Mouse (Mus musculus): ENCODE measurements around the gene Gm6583. TPM values are rescaled to one million over a fixed set of nuclear protein-coding genes. Genes with fewer than 3 reads are reported as not detected.

The Gm6583 gene
- polyA plus RNA-seq, 1 experiment from 2014 or later, result 0.10 TPM

DNA sequence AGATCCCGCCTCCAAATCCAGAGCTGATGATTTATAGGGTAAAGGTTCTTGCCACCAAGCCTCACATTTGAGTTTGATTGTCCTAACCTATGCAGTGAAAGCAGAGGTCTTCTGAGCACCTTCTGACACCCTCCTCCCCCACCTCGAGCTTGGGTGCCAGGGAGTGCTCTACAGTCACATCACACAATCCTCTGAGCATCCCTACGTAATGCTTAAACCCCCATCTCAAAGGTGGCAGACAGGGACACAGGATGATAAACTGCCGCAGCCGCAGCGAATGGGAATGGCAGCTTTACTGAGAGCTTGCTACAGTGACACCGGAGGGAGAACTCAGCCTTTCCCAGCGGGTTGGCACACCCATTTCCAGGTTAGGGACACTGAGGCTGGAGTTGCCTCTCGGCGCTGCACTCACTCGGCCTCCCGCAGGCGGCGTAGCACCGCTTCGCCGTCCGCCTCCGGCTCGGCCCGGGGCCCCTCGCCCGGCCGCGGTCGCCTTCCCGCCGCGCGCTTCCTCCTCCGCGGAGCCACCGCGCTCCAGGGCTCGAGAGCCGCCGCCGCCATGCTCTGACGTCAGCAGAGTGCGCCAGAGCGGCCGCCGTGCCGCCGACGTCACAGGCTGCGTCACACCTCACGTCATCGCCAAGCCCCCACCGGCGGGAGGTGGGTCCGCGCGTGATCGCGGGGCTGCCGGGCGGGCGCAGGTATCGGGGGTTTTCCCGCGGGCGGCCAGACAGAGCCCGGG lies 13.2 kb downstream of the Gm6583 start, which contains the start of the genes Srrd and Hps4:
Gene Srrd, minus strand, starts transcription at position 578 of the 742 bp plus-strand sequence.
Gene Hps4, plus strand, starts transcription at position 621 of the 742 bp plus-strand sequence.
- ATAC-seq (ENCODE audit: low FRiP score, low read depth), result peak; percentile 74
- Histone ChIP-seq H3K4me2 (peak within 1 kb of the TSS; percentile 79), H3K4me3 (peak within 1 kb of the TSS; percentile 71), H3K4me1 (replicated peaks) (peaks cover 47% of the 10 kb centered on the region), H3K36me3 (peaks cover 18% of the 10 kb centered on the region), H3K27ac (replicated peaks) (peak within 1 kb of the TSS; percentile 63), H3K9me3 (no peaks in the 10 kb centered on the region), H3K27me3 (no peaks in the 10 kb centered on the region), H3K9ac (peak within 1 kb of the TSS; percentile 69)
- 1% methylated on average over 64 of the region's 64 CpGs for WGBS

DNA sequence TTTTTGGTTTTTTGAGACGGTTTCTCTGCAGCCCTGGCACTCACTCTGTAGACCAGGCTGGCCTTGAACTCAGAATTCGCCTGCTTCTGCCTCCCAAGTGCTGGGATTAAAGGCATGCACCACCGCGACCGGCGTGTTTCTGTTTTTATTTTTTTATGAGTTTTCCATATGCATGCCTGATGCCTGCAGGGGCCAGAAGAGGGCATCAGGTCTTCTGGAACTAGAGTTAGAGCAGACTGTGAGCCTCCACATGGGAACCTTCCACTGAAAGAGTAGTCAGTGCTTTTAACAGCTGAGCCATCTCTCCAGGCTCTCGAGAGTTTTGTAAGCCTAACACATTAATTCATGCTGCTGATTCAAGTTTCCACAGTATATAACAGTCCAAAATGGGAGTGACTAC lies 16.6 kb downstream of the Gm6583 start:
- 70% methylated on average over 7 of the region's 7 CpGs for WGBS
- ATAC-seq (ENCODE audit: low FRiP score, low read depth), result no peak

DNA sequence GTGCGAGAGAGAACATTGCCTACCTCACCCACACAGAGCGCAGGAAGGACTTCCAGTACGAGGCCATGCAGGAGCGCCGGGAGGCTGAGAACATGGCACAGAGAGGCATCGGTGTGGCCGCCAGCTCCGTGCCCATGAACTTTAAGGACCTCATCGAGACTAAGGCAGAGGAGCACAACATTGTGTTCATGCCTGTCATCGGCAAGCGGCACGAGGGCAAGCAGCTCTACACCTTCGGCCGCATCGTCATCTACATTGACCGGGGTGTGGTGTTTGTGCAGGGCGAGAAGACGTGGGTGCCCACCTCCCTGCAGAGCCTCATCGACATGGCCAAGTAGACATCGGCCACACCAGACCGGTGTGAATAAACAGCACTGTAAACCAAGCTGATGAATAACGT lies 18.8 kb downstream of the Gm6583 start:
- Histone ChIP-seq H3K9me3 (no peaks in the 10 kb centered on the region), H3K36me3 (peaks cover 69% of the 10 kb centered on the region)
- WGBS, result 92% methylated on average over 22 of the region's 22 CpGs

More for the DNA sequence above, 16.6 kb downstream of the Gm6583 start:
- H3K36me3 ChIP-seq, result peaks cover 47% of the 10 kb centered on the region
- peaks cover 23% of the 10 kb centered on the region for H3K4me1 ChIP-seq (replicated peaks)
- H3K4me3 ChIP-seq, result no peak overlapping the region
- H3K27ac ChIP-seq (replicated peaks), result no peak overlapping the region
- no peak overlapping the region for H3K4me2 ChIP-seq
- H3K9ac ChIP-seq, result no peak overlapping the region
- H3K27me3 ChIP-seq, result no peaks in the 10 kb centered on the region
- H3K9me3 ChIP-seq, result no peaks in the 10 kb centered on the region

DNA sequence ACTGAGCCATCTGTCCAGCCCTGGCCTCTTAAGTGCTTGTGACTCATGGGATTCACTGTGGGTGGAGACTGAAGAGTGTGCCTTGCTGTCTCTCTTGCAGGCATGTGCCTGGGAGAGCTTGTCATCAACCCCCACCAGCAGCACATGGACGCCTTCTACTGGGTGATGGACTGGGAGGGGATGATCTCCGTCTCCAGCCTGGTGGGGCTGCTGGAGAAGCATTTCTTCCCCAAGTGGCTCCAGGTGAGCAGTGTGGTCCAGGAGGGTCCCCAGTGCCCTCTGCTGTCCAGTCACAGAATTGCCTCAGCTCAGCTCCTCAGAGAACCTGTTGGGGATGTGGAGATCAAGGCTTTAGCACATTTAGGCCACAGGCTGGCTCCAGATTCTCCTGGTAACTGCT lies 20.4 kb downstream of the Gm6583 start:
- no peak overlapping the region for H3K4me3 ChIP-seq

More for the DNA sequence above, 18.8 kb downstream of the Gm6583 start:
- Histone ChIP-seq H3K27me3 (no peaks in the 10 kb centered on the region), H3K9ac (no peak overlapping the region), H3K4me1 (replicated peaks) (peaks cover 6% of the 10 kb centered on the region), H3K4me3 (no peak overlapping the region), H3K27ac (replicated peaks) (no peak overlapping the region), H3K4me2 (no peak overlapping the region)
- no peak for ATAC-seq (ENCODE audit: low FRiP score, low read depth)

DNA sequence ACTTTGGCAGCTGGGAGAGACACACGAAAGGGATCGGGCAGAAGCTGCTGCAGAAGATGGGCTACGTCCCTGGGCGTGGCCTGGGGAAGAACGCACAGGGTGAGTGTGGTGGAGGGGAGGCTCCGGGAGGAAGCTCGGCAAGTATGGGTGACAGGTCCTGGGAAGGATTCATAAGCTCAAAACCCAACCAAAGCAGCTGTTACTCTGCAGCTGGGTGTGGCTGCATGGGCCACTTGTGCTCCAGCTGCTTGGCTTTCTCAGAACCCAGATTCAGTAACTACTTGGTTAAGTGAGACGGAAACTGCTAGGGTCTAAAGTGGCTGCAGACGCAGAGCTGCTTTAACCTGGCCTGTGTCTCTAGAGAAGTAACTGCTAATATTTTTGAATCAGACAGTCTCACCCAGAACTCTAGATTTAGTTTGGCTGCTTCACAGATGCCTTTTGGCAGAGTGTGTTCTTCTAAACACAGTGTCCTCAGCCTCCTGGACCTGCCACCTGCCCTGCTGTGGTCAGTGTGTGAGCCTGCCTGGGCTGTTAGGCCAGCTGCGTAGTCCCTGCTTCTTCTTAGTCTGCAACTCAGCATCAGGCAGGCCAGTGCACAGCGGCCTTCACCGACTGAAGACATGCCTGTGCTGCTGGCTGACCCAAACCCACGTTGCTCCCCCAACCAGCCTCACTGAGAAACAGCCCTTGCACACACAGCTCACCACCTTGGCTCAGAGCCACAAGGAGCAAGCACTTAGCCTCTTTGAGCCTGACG lies 25.8 kb downstream of the Gm6583 start:
- no peak overlapping the region for H3K9ac ChIP-seq
- ATAC-seq (ENCODE audit: low FRiP score, low read depth), result no peak
- 94% methylated on average over 14 of the region's 14 CpGs for WGBS

More for the DNA sequence above, 20.4 kb downstream of the Gm6583 start:
- Histone ChIP-seq H3K27me3 (no peaks in the 10 kb centered on the region), H3K27ac (replicated peaks) (no peak overlapping the region), H3K9me3 (no peaks in the 10 kb centered on the region), H3K36me3 (peaks cover 84% of the 10 kb centered on the region), H3K4me2 (no peak overlapping the region), H3K9ac (no peak overlapping the region), H3K4me1 (replicated peaks) (no peaks in the 10 kb centered on the region)
- ATAC-seq (ENCODE audit: low FRiP score, low read depth), result no peak; the same call in 1 of the 2 replicates
- 33% methylated on average over 2 of the region's 2 CpGs for whole genome bisulfite sequencing

DNA sequence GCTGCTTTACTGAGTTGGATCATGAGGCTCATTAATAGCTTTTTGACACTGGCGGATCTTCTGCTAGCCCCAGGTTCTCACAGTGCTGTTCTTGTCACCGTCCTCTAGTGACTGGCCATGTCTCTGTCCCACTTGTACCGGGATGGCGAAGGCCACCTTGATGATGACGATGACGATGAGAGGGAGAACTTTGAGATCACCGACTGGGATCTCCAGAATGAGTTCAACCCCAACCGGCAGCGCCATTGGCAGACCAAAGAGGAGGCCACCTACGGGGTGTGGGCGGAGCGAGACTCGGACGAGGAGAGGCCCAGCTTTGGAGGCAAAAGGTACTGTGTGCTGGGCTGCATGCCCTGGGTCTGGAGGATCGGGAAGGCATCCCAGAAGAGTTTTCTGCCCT lies 28.0 kb downstream of the Gm6583 start:
- ATAC-seq (ENCODE audit: low FRiP score, low read depth), result no peak
- Histone ChIP-seq H3K4me3 (no peak overlapping the region), H3K27ac (replicated peaks) (no peak overlapping the region), H3K27me3 (no peaks in the 10 kb centered on the region), H3K4me1 (replicated peaks) (peaks cover 27% of the 10 kb centered on the region), H3K9me3 (no peaks in the 10 kb centered on the region), H3K36me3 (peaks cover 47% of the 10 kb centered on the region), H3K9ac (no peak overlapping the region), H3K4me2 (no peak overlapping the region)
- WGBS, result 95% methylated on average over 15 of the region's 15 CpGs

More for the DNA sequence above, 25.8 kb downstream of the Gm6583 start:
- Histone ChIP-seq H3K9me3 (no peaks in the 10 kb centered on the region), H3K4me3 (no peak overlapping the region), H3K36me3 (peaks cover 69% of the 10 kb centered on the region), H3K4me2 (no peak overlapping the region), H3K27ac (replicated peaks) (no peak overlapping the region), H3K4me1 (replicated peaks) (peaks cover 25% of the 10 kb centered on the region), H3K27me3 (no peaks in the 10 kb centered on the region)

DNA sequence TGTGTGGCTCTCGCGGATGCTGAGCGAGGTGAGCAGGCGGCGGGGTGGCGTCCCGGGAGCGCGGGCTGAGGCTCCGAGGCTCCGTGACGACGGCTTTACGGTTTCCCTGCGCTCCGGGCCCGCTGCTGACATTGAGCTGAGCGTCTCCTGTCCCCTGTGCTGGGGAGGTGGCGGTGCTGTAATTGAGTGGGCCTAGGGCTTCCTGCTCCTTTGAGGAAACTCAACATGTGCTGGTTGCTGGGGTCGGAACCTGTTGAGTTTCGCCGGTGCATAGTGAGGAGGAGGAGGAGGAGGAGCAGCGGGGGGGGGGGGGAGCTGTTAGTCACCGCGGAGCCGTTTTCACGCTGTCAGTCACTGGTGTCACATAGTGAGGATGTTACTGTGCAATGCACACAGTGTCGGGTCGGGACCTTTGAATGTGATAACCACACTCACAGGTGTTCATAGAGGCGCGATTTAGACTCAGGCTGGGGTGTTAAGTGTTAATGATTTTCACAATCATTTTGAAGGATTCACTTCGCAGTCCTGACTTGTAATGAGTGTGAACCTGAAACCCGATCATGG lies 29.3 kb downstream of the Gm6583 start:
- Histone ChIP-seq H3K4me1 (replicated peaks) (peaks cover 27% of the 10 kb centered on the region), H3K9me3 (no peaks in the 10 kb centered on the region), H3K4me2 (peak overlapping the region; percentile 75), H3K36me3 (peaks cover 35% of the 10 kb centered on the region), H3K27me3 (no peaks in the 10 kb centered on the region), H3K27ac (replicated peaks) (peak overlapping the region; percentile 62; the same call in 1 of the 2 replicates), H3K4me3 (peak overlapping the region; percentile 94), H3K9ac (peak overlapping the region; percentile 87)
- whole genome bisulfite sequencing, result 2% methylated on average over 33 of the region's 33 CpGs
- ATAC-seq (ENCODE audit: low FRiP score, low read depth), result peak; percentile 81

DNA sequence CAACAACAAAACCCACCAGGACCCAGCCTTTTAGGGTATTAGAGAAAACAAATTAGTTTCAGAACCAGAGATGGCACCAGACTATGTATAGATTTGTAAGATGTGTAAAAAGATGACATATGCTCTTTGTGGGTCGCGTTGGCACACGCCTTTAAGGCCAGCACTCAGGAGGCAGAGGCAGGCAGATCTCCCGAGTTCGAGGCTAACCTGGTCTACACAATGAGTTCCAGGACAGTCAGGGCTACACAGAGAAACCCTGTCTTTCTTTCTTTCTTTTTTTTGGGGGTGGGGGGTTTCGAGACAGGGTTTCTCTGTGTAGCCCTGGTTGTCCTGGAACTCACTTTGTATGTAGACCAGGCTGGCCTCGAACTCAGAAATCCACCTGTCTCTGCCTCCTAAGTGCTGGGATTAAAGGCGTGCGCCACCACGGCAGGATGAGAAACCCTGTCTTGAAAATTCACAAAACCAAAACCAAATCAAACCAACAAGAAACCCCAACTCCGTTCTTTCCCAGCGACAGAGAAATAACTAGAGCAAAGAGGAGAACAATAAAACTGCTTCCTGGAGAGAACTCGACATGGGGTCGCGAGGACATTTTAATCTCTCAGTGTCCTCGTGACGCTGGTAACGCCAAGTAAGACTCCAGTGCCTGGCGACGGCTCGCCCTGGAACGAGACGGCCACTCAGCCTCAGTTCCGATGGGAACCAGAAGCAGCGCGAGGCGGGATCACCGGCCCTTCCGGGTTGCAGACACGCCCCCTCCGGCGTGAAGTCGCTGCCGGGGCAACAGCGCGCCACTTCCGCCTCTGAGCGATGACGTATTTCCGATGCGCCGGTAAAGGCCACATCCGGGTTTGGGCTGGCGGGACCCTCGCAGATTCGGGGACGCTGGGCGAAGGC lies 30.0 kb downstream of the Gm6583 start, which contains the start of gene Tfip11:
Gene Tfip11, plus strand, starts transcription at position 813 of the 900 bp plus-strand sequence.
- ATAC-seq (ENCODE audit: low FRiP score, low read depth), result peak; percentile 91
- Histone ChIP-seq H3K4me1 (replicated peaks) (peaks cover 27% of the 10 kb centered on the region), H3K27me3 (no peaks in the 10 kb centered on the region), H3K9me3 (no peaks in the 10 kb centered on the region), H3K4me3 (peak within 1 kb of the TSS; percentile 94), H3K4me2 (peak within 1 kb of the TSS; percentile 75), H3K36me3 (peaks cover 27% of the 10 kb centered on the region), H3K9ac (peak within 1 kb of the TSS; percentile 87), H3K27ac (replicated peaks) (peak within 1 kb of the TSS; percentile 80)
- 9% methylated on average over 48 of the region's 48 CpGs for WGBS

DNA sequence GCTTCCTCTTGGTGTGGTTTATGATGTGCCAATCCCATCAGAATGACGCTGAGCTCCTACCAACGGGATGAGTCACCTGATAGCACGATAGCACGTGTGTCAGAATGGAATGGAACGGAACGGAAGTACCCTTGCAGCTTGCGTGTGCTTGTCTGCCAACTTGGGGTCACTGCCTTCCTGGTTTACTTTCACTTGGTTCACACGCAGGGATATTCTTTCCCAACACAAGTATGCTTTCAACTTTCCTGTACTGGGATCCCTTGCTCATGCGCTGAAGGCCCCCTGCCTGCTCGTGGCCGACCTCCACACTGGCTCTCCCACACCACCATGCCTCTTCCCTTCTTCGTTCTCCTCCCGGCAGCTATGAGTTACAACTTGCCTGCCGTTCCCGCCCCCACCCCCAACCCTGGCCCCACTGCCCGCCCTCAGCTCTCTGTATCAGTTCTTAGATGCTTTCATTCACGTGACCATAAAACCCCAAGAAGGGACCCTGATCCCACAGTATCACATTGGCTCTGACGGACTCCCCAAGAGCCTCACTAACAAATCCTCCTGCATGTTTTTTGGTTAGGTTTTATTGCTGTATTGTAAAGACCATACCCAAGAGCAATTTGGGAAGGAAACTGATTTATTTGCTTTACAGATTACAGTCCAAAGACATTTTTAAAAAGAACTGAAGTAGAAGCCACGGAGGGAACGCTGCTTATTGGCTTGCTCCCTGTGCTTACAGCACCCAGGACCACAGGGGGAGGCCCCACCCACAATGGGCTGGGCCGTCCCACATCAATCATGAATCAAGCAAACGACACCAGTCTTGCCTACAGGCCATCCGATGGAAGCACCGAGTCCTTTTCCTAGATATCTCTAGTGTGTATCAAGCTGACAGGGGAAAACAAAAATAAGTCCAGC lies 30.9 kb downstream of the Gm6583 start:
- Histone ChIP-seq H3K27ac (replicated peaks) (no peak overlapping the region), H3K27me3 (no peaks in the 10 kb centered on the region), H3K36me3 (peaks cover 18% of the 10 kb centered on the region), H3K9me3 (no peaks in the 10 kb centered on the region), H3K4me1 (replicated peaks) (peaks cover 27% of the 10 kb centered on the region), H3K9ac (no peak overlapping the region), H3K4me2 (peak overlapping the region; percentile 75), H3K4me3 (no peak overlapping the region; the same call in 1 of the 2 replicates)
- no peak for ATAC-seq (ENCODE audit: low FRiP score, low read depth)
- WGBS, result 37% methylated on average over 24 of the region's 24 CpGs

DNA sequence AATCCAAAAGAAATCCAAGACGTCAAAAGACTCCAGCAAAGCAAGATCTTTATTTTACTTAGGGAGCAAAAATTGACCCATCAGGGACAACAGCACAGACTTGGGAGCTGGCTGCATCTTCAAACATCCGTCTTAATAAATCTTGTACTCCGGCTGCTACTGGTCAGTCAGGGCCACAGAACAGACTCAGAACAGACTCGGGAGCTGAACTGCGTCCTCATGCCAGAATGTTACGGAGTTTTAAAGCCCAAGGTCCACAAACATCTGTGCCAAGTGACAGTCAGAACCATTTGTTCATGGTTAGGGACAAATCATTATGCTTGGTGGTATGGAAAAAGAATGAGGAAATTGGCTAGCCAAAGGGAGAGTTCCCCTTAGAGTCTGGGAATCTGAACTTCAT lies 32.6 kb downstream of the Gm6583 start:
- no peaks in the 10 kb centered on the region for H3K9me3 ChIP-seq
- 88% methylated on average over 6 of the region's 6 CpGs for WGBS
- no peaks in the 10 kb centered on the region for H3K27me3 ChIP-seq
- no peak overlapping the region for H3K4me2 ChIP-seq
- H3K9ac ChIP-seq, result no peak overlapping the region
- peaks cover 4% of the 10 kb centered on the region; the same call in 1 of the 2 replicates for H3K36me3 ChIP-seq
- no peak overlapping the region for H3K4me3 ChIP-seq
- no peak for ATAC-seq (ENCODE audit: low FRiP score, low read depth)
- peaks cover 26% of the 10 kb centered on the region for H3K4me1 ChIP-seq (replicated peaks)
- H3K27ac ChIP-seq (replicated peaks), result no peak overlapping the region

Measured in hindbrain, embryonic 15.5 days (tissue).